Comparison of ENCODE assay signal across 8 mouse cellular contexts in the genomic region with DNA sequence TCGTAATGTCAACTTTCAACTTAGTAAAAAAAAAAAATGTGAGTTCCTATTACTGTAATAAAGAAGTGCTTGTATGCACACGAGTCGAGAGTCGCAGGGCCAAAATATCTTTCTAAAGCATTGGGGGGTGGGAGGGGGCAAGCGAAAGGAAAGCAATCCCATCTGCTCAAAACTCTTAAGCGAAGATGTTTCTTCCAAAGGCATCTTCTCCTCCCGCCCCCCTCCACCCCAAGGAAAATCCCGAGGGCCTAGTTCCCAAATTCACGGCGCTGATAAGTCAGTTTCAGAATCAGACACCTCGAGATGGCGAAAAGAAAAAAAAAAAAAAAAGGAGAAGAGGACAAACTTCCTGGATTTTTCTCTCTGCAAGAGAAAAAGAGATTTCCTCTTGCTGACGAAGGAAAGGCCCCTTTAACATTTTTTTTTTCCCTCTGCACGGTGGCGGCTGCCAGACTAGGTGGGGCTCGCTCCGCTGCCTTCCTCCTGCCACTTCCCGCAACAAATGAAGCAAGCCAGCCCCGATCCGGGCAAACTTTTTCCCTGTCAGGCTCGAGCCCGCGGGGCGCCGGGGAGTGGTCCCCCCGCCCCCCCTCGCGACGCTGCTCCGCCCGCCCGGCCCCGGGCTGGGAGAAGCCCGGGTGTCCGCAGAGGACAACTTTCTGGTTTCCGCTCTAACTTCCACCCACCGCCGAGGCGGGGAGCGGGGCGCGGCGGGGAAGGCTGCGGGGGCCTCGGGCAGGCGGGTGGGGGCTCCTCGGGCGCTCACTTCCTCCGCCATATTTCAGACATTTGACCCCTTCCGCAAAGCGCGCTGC. TPM values are rescaled to one million over a fixed set of nuclear protein-coding genes. Genes with fewer than 3 reads are reported as not detected.
DNase-seq lines count a peak whose midpoint lies in the region; ATAC-seq lines count a peak whose summit lies in the region.

No protein-coding gene starts in this region.

- H3K4me3 ChIP-seq in hindbrain, embryonic 10.5 days, result peak overlapping the region; percentile 82

- DNase-seq in MEL-GATA-1-ER (ENCODE audit: extremely low read depth, low read depth), result peak; percentile 41
- DNase-seq in cerebellum, adult 9-11 months, result peak; percentile 61
- peak; percentile 71 for DNase-seq in hindbrain, embryonic 10.5 days (ENCODE audit: low spot score)
- DNase-seq in layer of hippocampus, postnatal 14 days (ENCODE audit: low spot score in 2 of 2), result peak; percentile 46 to 65
- peak; percentile 79 for DNase-seq in lung, postnatal 14 days
- peak; percentile 53 for DNase-seq in ovary, postnatal 14 days (ENCODE audit: low spot score)
- peak; percentile 62 to 64 for DNase-seq in thymus, postnatal 10 days (ENCODE audit: low spot score in 2 of 2)

- peak overlapping the region; percentile 95 for H3K27ac ChIP-seq in hindbrain, embryonic 10.5 days

- peak; percentile 27 for ATAC-seq in frontal cortex, adult (ENCODE audit: low TSS enrichment)

- no peaks in the 10 kb centered on the region; the same call in 1 of the 2 replicates for H3K27me3 ChIP-seq in hindbrain, embryonic 10.5 days (ENCODE audit: insufficient read depth, poor library complexity, severe bottlenecking)

- no peaks in the 10 kb centered on the region for H3K36me3 ChIP-seq in hindbrain, embryonic 10.5 days

- peaks cover 30% of the 10 kb centered on the region for H3K4me1 ChIP-seq in hindbrain, embryonic 10.5 days (replicated peaks)

- WGBS in hindbrain, embryonic 10.5 days, result 3% methylated on average over 52 of the region's 52 CpGs

- H3K9me3 ChIP-seq in hindbrain, embryonic 10.5 days, result no peaks in the 10 kb centered on the region

RNA-seq across cellular contexts. Expression of a gene that starts 0.8 kb away (rescaled TPM):
- 131 and 147 TPM in 2 replicates for polyA plus RNA-seq in hindbrain, embryonic 10.5 days (2016; fragmentation: Nextera tagmentation; extraction: Ambion mirVana)
- 10 to 100 TPM; 79.4 to 86.1 TPM for total RNA-seq in layer of hippocampus, postnatal 14 days (2021)

RNA-seq across cellular contexts. Expression of a gene that starts 52.5 kb away (rescaled TPM):
- 70.6 and 94.1 TPM in 2 replicates for polyA plus RNA-seq in hindbrain, embryonic 10.5 days (2016; fragmentation: Nextera tagmentation; extraction: Ambion mirVana)
- total RNA-seq in layer of hippocampus, postnatal 14 days (2021), result 10 to 100 TPM; 14.4 to 17.0 TPM

Comparison
In these comparisons a context has a peak if more than half of its experiments do, and no peak if none do; other contexts are left out.
1. Peak in every context shown above with its lines: DNase-seq, ATAC-seq, H3K4me3 ChIP-seq and H3K27ac ChIP-seq.